Mouse (Mus musculus): Measurements from ENCODE around the gene Ndufb10. TPM values are rescaled to one million over a fixed set of nuclear protein-coding genes. Genes with fewer than 3 reads are reported as not detected.

Ndufb10 gene
- polyA plus RNA-seq, 1 experiment from 2014 or later, result 362 TPM

DNA sequence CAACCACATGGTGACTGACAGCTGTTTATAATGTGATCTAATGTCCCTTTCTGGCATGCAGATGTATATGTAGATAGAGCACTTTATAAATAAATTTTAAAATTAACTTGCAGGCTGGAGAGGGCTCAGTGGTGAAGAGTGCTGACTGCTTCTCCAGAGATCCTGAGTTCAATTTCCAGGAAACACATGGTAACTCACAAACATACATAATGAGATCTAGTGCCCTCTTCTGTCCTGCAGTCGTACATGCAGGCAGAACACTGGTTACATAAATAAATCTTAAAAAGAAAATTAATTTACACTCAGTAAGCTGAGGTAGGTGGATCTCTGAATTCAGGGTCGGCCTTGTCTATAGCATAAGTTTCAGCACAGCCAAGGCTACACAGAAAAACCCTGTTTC is 15.6 kb downstream of the Ndufb10 start:
- TF ChIP-seq CTCF (IDR thresholded peaks at IDR 0.05), result no peak
- in situ Hi-C loops (cut with MboI; ENCODE audit: low pct_unique_long_range_greater_than_20kb), result no loop called here
- no peak for DNase-seq (ENCODE audit: low read depth, low spot score)
- ChIA-PET POLR2A (no interaction called here), CTCF (interaction anchor here (1.4 kb wide), 1 partner anchor 18 kb away, joined by 3 read pairs; no protein-coding TSS in a partner anchor)
- no peaks in the 10 kb centered on the region for H3K27me3 ChIP-seq
- no peak for ATAC-seq

DNA sequence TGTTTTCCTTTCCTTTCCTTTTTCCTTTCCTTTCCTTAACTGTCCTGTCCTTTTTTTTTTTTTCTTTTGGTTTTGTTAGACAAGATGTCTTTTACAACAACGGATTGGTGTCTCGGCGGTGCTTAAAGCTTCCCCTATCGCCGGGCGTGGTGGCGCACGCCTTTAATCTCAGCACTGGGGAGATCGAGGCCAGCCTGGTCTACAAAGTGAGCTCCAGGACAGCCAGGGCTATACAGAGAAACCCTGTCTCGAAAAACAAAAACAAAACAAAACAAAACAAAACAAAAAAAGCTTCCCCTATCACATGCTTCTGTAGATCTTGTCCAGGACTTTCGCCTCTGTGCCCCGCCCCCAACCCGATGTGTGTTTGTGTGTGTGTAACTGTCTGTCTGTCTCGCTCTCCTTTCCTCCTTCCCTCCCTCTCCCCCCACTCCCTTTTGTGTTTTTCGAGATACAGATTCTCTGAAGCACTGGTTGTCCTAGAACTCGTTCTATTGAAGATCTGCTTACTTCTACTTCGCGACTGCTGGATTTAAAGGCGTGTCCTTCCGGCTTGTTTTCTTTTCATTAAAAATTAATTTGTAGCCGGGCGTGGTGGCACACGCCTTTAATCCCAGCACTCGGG is 16.4 kb downstream of the Ndufb10 start:
- in situ Hi-C loops (cut with MboI; ENCODE audit: low pct_unique_long_range_greater_than_20kb), result no loop called here
- no peak for ATAC-seq
- ChIA-PET POLR2A (interaction anchor here (0.9 to 2.3 kb wide), 3 partner anchors 10 to 38 kb away, joined by 3 to 11 read pairs (median 4); partner anchors contain the start of gene Zfp598), CTCF (interaction anchor here (1.0 to 1.4 kb wide), 2 partner anchors 17 to 79 kb away, joined by 3 read pairs; no protein-coding TSS in a partner anchor)
- no peak for TF ChIP-seq CTCF (IDR thresholded peaks at IDR 0.05)
- DNase-seq (ENCODE audit: low read depth, low spot score), result no peak
- no peaks in the 10 kb centered on the region for H3K27me3 ChIP-seq

- no peaks in the 10 kb centered on the region for H3K27me3 ChIP-seq
- in situ Hi-C loops (cut with MboI; ENCODE audit: low pct_unique_long_range_greater_than_20kb), result no loop called here
- TF ChIP-seq CTCF (IDR thresholded peaks at IDR 0.05), result no peak
- ChIA-PET POLR2A (interaction anchor here (0.5 to 2.3 kb wide), 5 partner anchors 10 to 37 kb away, joined by 3 to 11 read pairs (median 3); partner anchors contain the start of gene Zfp598), CTCF (interaction anchor here (1.0 to 2.1 kb wide), 2 partner anchors 36 to 79 kb away, joined by 3 to 4 read pairs; no protein-coding TSS in a partner anchor)
- ATAC-seq (peak; percentile 42), DNase-seq (ENCODE audit: low read depth, low spot score) (peak; percentile 71)
Observed at GRCm38 (mm10) chr17:24706982-24707800, 17.1 kb downstream of the Ndufb10 start, which contains the start of gene Tbl3. Tbl3 (minus strand) TSS chr17:24707660.

GRCm38 (mm10) chr17:24705821-24706220 is 18.5 kb downstream of the Ndufb10 start:
- in situ Hi-C loops (cut with MboI; ENCODE audit: low pct_unique_long_range_greater_than_20kb), result no loop called here
- DNase-seq (ENCODE audit: low read depth, low spot score) (no peak), ATAC-seq (no peak)
- POLR2A ChIA-PET, result interaction anchor here (2.3 kb wide), 1 partner anchor 8 kb away, joined by 11 read pairs; no protein-coding TSS in a partner anchor
- H3K27me3 ChIP-seq, result no peaks in the 10 kb centered on the region
- CTCF ChIA-PET, result interaction anchor here (1.0 to 2.1 kb wide), 2 partner anchors 15 to 34 kb away, joined by 3 to 4 read pairs; no protein-coding TSS in a partner anchor
- no peak for TF ChIP-seq CTCF (IDR thresholded peaks at IDR 0.05)

GRCm38 (mm10) chr17:24701251-24701650 is 23.0 kb downstream of the Ndufb10 start:
- TF ChIP-seq CTCF (IDR thresholded peaks at IDR 0.05), result no peak
- POLR2A ChIA-PET, result interaction anchor here (1.4 kb wide), 1 partner anchor 21 kb away, joined by 4 read pairs; no protein-coding TSS in a partner anchor
- no peak for ATAC-seq
- CTCF ChIA-PET, result no interaction called here
- DNase-seq (ENCODE audit: low read depth, low spot score), result no peak
- H3K27me3 ChIP-seq, result no peaks in the 10 kb centered on the region
- in situ Hi-C loops (cut with MboI; ENCODE audit: low pct_unique_long_range_greater_than_20kb), result no loop called here

DNA sequence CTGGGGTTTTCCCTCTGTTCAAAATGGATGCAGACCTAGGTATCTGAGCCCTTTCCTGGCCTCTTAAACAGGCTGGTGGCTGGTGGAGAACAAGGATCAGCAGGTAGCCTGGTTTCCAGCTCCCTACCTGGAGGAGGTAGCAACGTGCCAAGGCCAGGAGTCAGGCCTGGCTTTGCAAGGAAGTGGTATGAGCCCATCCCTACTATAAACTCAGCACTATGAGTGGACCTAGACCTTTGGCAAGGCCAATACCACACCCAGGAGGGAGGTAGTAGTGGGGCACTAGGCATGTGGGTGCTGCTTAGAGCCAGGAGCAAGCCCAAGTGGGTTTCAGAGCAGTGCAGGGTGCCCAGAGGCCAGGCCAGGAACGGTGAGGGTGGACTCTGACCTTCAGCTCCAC is 24.8 kb downstream of the Ndufb10 start:
- ATAC-seq, result no peak
- TF ChIP-seq CTCF (IDR thresholded peaks at IDR 0.05), result no peak
- DNase-seq (ENCODE audit: low read depth, low spot score), result no peak
- POLR2A ChIA-PET, result no interaction called here
- CTCF ChIA-PET, result no interaction called here
- in situ Hi-C loops (cut with MboI; ENCODE audit: low pct_unique_long_range_greater_than_20kb), result no loop called here
- no peaks in the 10 kb centered on the region for H3K27me3 ChIP-seq

- H3K27me3 ChIP-seq, result no peaks in the 10 kb centered on the region
- ATAC-seq (no peak), DNase-seq (ENCODE audit: low read depth, low spot score) (no peak)
- no peak for TF ChIP-seq CTCF (IDR thresholded peaks at IDR 0.05)
- in situ Hi-C loops (cut with MboI; ENCODE audit: low pct_unique_long_range_greater_than_20kb), result no loop called here
- ChIA-PET POLR2A (interaction anchor here (2.2 kb wide), 1 partner anchor 8 kb away, joined by 11 read pairs; the partner anchor contains the start of gene Tbl3), CTCF (no interaction called here)
Observed at GRCm38 (mm10) chr17:24698715-24699114, 25.6 kb downstream of the Ndufb10 start.

DNA sequence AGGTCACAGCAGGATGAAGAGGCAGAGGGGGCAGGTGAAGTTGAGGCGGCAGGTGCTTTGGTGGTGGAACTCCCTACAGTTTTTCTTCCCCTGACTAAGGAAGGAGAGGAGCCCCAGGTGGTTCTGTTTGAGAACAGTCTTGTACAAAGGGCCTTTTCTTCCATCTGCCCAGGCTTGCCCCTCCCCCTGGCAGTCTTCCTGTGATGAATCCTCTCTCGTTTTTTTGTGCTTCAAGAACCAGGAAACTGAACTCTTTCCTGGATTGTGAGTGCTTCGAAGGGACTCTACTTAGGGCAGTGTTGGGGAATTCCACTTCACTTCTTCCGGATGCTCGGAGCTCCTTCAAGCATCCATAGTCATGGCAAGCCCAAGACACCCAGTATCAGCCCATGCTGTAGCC is 26.3 kb downstream of the Ndufb10 start:
- no peak for DNase-seq (ENCODE audit: low read depth, low spot score)
- no peak for TF ChIP-seq CTCF (IDR thresholded peaks at IDR 0.05)
- POLR2A ChIA-PET, result interaction anchor here (2.2 kb wide), 1 partner anchor 9 kb away, joined by 11 read pairs; the partner anchor contains the start of gene Tbl3
- CTCF ChIA-PET, result interaction anchor here (1.4 kb wide), 1 partner anchor 67 kb away, joined by 3 read pairs; no protein-coding TSS in a partner anchor
- ATAC-seq, result no peak
- in situ Hi-C loops (cut with MboI; ENCODE audit: low pct_unique_long_range_greater_than_20kb), result no loop called here
- no peaks in the 10 kb centered on the region for H3K27me3 ChIP-seq

GRCm38 (mm10) chr17:24696011-24696697 is 28.1 kb downstream of the Ndufb10 start, which contains the start of the genes Gfer and Noxo1:
Gfer (minus strand) TSS chr17:24696156.
Noxo1 (plus strand) TSS chr17:24696234.
- CTCF ChIA-PET, result no interaction called here
- no peak for TF ChIP-seq CTCF (IDR thresholded peaks at IDR 0.05)
- in situ Hi-C loops (cut with MboI; ENCODE audit: low pct_unique_long_range_greater_than_20kb), result no loop called here
- DNase-seq (ENCODE audit: low read depth, low spot score) (no peak), ATAC-seq (peak; percentile 79)
- POLR2A ChIA-PET, result interaction anchor here (2.2 kb wide), 1 partner anchor 11 kb away, joined by 11 read pairs; the partner anchor contains the start of gene Tbl3
- H3K27me3 ChIP-seq, result no peaks in the 10 kb centered on the region
